Comparison of ENCODE assay signal across 25 mouse cellular contexts in genomic region chr11:90576282-90576972, GRCm38 (mm10).
DNase-seq lines count a peak whose midpoint lies in the region; ATAC-seq and TF ChIP-seq lines count a peak whose summit lies in the region.
"Had no signal": no experiment of that assay in that cellular context is flagged by ENCODE, and none has a peak within 500 bp of the region (broad histone marks: within the 10 kb centered on the region; RNA-seq: fewer than 3 reads in every experiment).

No protein-coding gene starts in this region.

- H3K4me1 ChIP-seq in ES-E14 (ENCODE audit: control insufficient read depth in 2 of 2, insufficient read depth in 2 of 2, low read length in 2 of 2, poor library complexity in 1 of 2), result no peaks in the 10 kb centered on the region
- no peaks in the 10 kb centered on the region for H3K4me1 ChIP-seq in midbrain, embryonic 10.5 days
- H3K4me1 ChIP-seq: forebrain, embryonic 10.5 days; forebrain, embryonic 13.5 days; hindbrain, embryonic 10.5 days; hindbrain, embryonic 13.5 days had no signal

- no peak overlapping the region for H3K9ac ChIP-seq in ES-E14 (ENCODE audit: insufficient read depth, low read depth, low read length, poor library complexity, severe bottlenecking)
- H3K9ac ChIP-seq: forebrain, embryonic 13.5 days; forebrain, postnatal 0 days; hindbrain, embryonic 13.5 days had no signal

- 91% methylated on average over 8 of the region's 8 CpGs for WGBS in midbrain, embryonic 10.5 days

- intact Hi-C loops in left cerebral cortex, adult 2 months (cut with DNase I), result no loop called here

- no peaks in the 10 kb centered on the region for H3K9me3 ChIP-seq in ES-E14 (ENCODE audit: control insufficient read depth, insufficient read depth, low read depth, low read length)
- H3K9me3 ChIP-seq in midbrain, embryonic 10.5 days (replicated peaks), result no peaks in the 10 kb centered on the region
- H3K9me3 ChIP-seq: forebrain, embryonic 10.5 days; forebrain, embryonic 13.5 days; G1E; hindbrain, embryonic 10.5 days; hindbrain, embryonic 13.5 days had no signal

- no peaks in the 10 kb centered on the region for H3K36me3 ChIP-seq in ES-E14 (ENCODE audit: control insufficient read depth, insufficient read depth, low read length, poor library complexity, severe bottlenecking)
- peaks cover 48% of the 10 kb centered on the region for H3K36me3 ChIP-seq in midbrain, embryonic 10.5 days

- H3K27me3 ChIP-seq in midbrain, embryonic 10.5 days (ENCODE audit: low read depth, poor library complexity, severe bottlenecking), result no peaks in the 10 kb centered on the region
- H3K27me3 ChIP-seq: forebrain, embryonic 13.5 days; hindbrain, embryonic 13.5 days; Patski had no signal

- peak; percentile 41 for ATAC-seq in inflammation-experienced regulatory T-cells, adult 6 months
- ATAC-seq: forebrain, embryonic 13.5 days; forebrain, postnatal 0 days; hindbrain, embryonic 16.5 days; intestine, postnatal 0 days; Patski had no signal

- DNase-seq in 3T3-L1 (ENCODE audit: low read depth, low spot score) (peak; percentile 29), ES-E14 (ENCODE audit: low read depth, low spot score) (no peak)
- peak; percentile 12 for DNase-seq in CD4-positive, CD25-positive, alpha-beta regulatory T cell, adult 2 months (ENCODE audit: low read depth, low spot score)
- DNase-seq in right cerebral cortex, postnatal 4 days, result no peak
- DNase-seq in left cerebral cortex, adult 2 months (ENCODE audit: extremely low spot score in 1 of 2, low spot score in 2 of 2), result no peak
- no peak for DNase-seq in midbrain, embryonic 10.5 days (ENCODE audit: low spot score)
- DNase-seq in kidney, postnatal 4 days, result no peak
- DNase-seq: adrenal gland, adult 2 months; adrenal gland, postnatal 14 days; cerebellum, adult 18-20 months; cerebellum, adult 9-10 months; cerebellum, postnatal 14 days; forebrain, postnatal 0 days; gastrocnemius, adult 2 months; gastrocnemius, postnatal 14 days; heart, postnatal 36 days had no signal

- H3K4me3 ChIP-seq in ES-E14 (ENCODE audit: insufficient read depth in 1 of 2, low read depth in 1 of 2, low read length in 2 of 2, poor library complexity in 1 of 2, severe bottlenecking in 1 of 2), result no peak overlapping the region
- H3K4me3 ChIP-seq in left cerebral cortex, adult 2 months, result no peak overlapping the region
- H3K4me3 ChIP-seq in midbrain, embryonic 10.5 days, result no peak overlapping the region
- H3K4me3 ChIP-seq: forebrain, embryonic 10.5 days; forebrain, embryonic 13.5 days; gastrocnemius, adult 2 months; hindbrain, embryonic 10.5 days; hindbrain, embryonic 13.5 days had no signal

- in situ Hi-C loops in ES-E14 (cut with MboI; ENCODE audit: low sequenced_read_pairs in 2 of 2, unreplicated experiment in 2 of 2), result no loop called here

- H3K27ac ChIP-seq in ES-E14 (ENCODE audit: insufficient read depth, low read depth, low read length, poor library complexity, severe bottlenecking), result no peak overlapping the region
- H3K27ac ChIP-seq in left cerebral cortex, adult 2 months, result no peak overlapping the region
- H3K27ac ChIP-seq in midbrain, embryonic 10.5 days (replicated peaks), result no peak overlapping the region
- H3K27ac ChIP-seq: forebrain, embryonic 10.5 days; forebrain, embryonic 13.5 days; gastrocnemius, adult 2 months; hindbrain, embryonic 10.5 days; hindbrain, embryonic 13.5 days had no signal

- no peak for TF ChIP-seq CTCF in left cerebral cortex, adult 2 months (IDR thresholded peaks at IDR 0.05)

TF ChIP-seq in ES-E14, 5 proteins besides CTCF, POLR2A, EP300 and RAD21:
- 0 out of 2 replicates have a peak, but pooled peaks have one; percentile 6 for TF ChIP-seq MAFK (IDR thresholded peaks at IDR 0.05; ENCODE audit: insufficient read depth, low read depth, low read length)
- no peak for TF ChIP-seq ZNF384 (IDR thresholded peaks at IDR 0.05; ENCODE audit: low read depth, low read length)

Comparison
In these comparisons a context has a peak if more than half of its experiments do, and no peak if none do; other contexts are left out.
1. DNase-seq: peak in 3T3-L1 (single experiment) and CD4-positive, CD25-positive, alpha-beta regulatory T cell, adult 2 months (single experiment); none in ES-E14 (single experiment), right cerebral cortex, postnatal 4 days (single experiment), left cerebral cortex, adult 2 months (0 of 2), midbrain, embryonic 10.5 days (single experiment) and kidney, postnatal 4 days (0 of 2).